Mouse (Mus musculus) cortical plate, adult 2 months (tissue): ENCODE measurements around the gene Gm10643.

Source experiments
- CTCF ChIP-seq: fragments of 200-500 bp; IDR thresholded peaks from 2 replicates; pipeline ENCODE4 v1.5.1; 2011; ENCODE audit warnings: mild to moderate bottlenecking, control low read depth, low read length; ENCODE audit not compliant: insufficient read depth; ENCODE audit errors: extremely low read depth
- POLR2A ChIP-seq: fragments of 200-500 bp; IDR thresholded peaks from 2 replicates; pipeline ENCODE4 v1.6.1; 2011; ENCODE audit warnings: mild to moderate bottlenecking, low read length, control low read depth; ENCODE audit not compliant: insufficient read depth; ENCODE audit errors: extremely low read depth

DNA sequence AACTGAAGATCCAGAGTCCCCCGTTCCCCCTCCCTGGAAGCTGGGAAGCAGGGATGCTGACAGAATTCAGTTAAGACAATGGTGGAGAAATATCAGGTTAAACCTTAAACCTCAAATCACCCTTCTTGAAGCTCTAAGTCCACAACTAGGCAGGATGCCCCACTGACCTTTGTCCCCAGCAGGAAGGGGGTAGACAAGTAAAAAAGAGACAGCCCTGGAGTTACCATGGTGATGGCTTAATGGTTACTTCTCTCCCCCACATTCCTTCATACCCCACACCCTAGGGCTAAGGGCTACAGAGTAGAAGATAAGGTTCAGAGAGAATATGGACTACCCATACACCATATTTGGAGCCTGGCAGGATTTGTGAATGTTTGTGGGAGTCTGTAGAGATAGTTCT lies 41.3 kb downstream of the Gm10643 start:
- no peak for TF ChIP-seq CTCF
- TF ChIP-seq POLR2A, result no peak
